Mouse (Mus musculus) retina, adult 2 months (tissue): Measurements from ENCODE around the gene Pigl.

ENCODE experiments used
- DNase-seq: peaks from one replicate; pipeline ENCODE4 v3.0.0-alpha.2; 2012; ENCODE audit warnings: low read depth, low spot score

Gene Pigl

GRCm38 (mm10) chr11:62513311-62513710 lies 55.1 kb downstream of the Pigl start:
- no peak for DNase-seq

GRCm38 (mm10) chr11:62518991-62519390 lies 60.7 kb downstream of the Pigl start:
- no peak for DNase-seq

GRCm38 (mm10) chr11:62522283-62522682 lies 64.0 kb downstream of the Pigl start:
- DNase-seq = no peak

- no peak for DNase-seq
Measured at GRCm38 (mm10) chr11:62537089-62537488, 78.8 kb downstream of the Pigl start.

- no peak for DNase-seq
Measured at GRCm38 (mm10) chr11:62537590-62537989, 79.3 kb downstream of the Pigl start.

- DNase-seq = no peak
Measured at GRCm38 (mm10) chr11:62538321-62539088, 80.2 kb downstream of the Pigl start.

GRCm38 (mm10) chr11:62539089-62539890 lies 81.0 kb downstream of the Pigl start, which contains the start of gene Cenpv:
Gene Cenpv (minus strand): TSS chr11:62539261.
- DNase-seq = peak; percentile 32

GRCm38 (mm10) chr11:62540167-62540566 lies 81.9 kb downstream of the Pigl start:
- no peak for DNase-seq

GRCm38 (mm10) chr11:62540969-62541368 lies 82.7 kb downstream of the Pigl start:
- no peak for DNase-seq

- no peak for DNase-seq
Measured at GRCm38 (mm10) chr11:62541581-62541980, 83.3 kb downstream of the Pigl start.

GRCm38 (mm10) chr11:62543991-62544390 lies 85.7 kb downstream of the Pigl start:
- no peak for DNase-seq

GRCm38 (mm10) chr11:62549782-62550181 lies 91.5 kb downstream of the Pigl start:
- no peak for DNase-seq

GRCm38 (mm10) chr11:62550227-62550685 lies 92.0 kb downstream of the Pigl start:
- DNase-seq = no peak

- DNase-seq = peak; percentile 99
Measured at GRCm38 (mm10) chr11:62550727-62551225, 92.5 kb downstream of the Pigl start, which contains the start of gene Ubb. Gene Ubb (plus strand): TSS chr11:62551171.

GRCm38 (mm10) chr11:62551226-62552119 lies 93.2 kb downstream of the Pigl start:
- peak; percentile 79 for DNase-seq

GRCm38 (mm10) chr11:62553186-62553585 lies 94.9 kb downstream of the Pigl start:
- no peak for DNase-seq

- no peak for DNase-seq
Measured at GRCm38 (mm10) chr11:62553633-62554032, 95.4 kb downstream of the Pigl start.

- DNase-seq = no peak
Measured at GRCm38 (mm10) chr11:62554163-62554855, 96.0 kb downstream of the Pigl start.

GRCm38 (mm10) chr11:62554934-62555517 lies 96.8 kb downstream of the Pigl start:
- no peak for DNase-seq

GRCm38 (mm10) chr11:62555896-62556412 lies 97.7 kb downstream of the Pigl start:
- no peak for DNase-seq
